Mouse (Mus musculus) cerebellum, adult 11 months (tissue): ENCODE measurements around the gene Stxbp6.
"Not testable (repeated sequence)": the region's sequence is repeated elsewhere in the genome, so short reads cannot be mapped to it uniquely, and the experiment has no call there.

ENCODE experiments used
- DNase-seq: peaks from one replicate; pipeline ENCODE4 v3.0.0; 2022

Stxbp6 gene

DNA sequence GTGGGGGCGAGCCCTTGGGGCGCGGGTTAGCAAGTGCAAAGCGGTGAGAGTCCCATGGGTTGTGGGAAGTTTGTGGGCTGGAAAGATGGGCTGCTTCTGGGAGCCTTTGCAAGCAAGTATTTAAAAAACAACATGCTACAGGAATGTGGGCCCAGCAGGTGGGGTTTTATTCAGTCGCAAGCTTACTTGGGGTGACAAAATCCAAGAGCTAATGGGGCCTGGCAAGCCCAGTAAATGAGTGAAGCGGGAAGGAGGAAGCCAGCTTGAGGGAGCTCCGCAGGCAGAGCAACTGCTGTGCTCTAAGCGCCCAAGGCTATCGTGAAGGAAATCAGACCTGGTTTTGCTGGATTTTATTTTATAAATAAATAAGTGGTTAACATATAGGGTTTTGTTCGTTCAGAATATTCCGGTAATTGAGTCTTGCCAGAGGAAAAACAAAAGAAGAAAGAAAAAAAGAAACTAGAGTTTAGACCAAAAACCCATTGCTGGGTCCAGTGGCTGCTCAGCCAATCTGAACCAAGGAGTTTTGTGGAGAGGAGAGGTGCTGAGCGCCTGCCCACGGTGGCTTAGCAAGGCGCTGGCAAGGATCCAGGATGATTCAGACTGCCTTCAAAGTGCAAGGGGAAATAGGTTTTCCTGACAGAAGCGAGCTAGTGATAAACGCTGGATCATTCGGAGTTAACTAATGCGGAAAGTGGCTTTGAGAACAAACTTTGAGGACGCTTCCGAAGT lies at the start of gene Stxbp6:
Gene Stxbp6 (minus strand): TSS at position 99 of the 732 bp plus-strand sequence.
- DNase-seq, result no peak

DNA sequence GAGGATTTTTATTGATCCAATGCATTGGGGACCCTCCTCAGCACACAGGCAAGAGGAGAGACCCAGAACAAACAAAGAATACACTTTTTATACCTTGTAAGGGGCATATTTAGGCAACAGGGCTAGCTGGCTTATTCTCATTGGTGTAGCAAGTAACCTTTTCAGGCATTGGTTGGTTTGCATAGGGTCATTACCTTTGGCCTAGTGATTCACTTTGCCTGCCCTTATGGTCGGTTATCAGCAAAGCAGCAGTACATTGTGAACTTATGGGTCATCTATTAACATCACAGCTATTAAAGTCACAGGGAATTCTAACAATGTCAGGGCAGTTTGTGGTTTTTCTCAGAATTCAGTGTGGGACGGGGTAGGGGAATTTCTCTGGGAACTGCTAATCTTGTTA lies 28.4 kb upstream of the Stxbp6 start:
- DNase-seq, result not testable (repeated sequence)

DNA sequence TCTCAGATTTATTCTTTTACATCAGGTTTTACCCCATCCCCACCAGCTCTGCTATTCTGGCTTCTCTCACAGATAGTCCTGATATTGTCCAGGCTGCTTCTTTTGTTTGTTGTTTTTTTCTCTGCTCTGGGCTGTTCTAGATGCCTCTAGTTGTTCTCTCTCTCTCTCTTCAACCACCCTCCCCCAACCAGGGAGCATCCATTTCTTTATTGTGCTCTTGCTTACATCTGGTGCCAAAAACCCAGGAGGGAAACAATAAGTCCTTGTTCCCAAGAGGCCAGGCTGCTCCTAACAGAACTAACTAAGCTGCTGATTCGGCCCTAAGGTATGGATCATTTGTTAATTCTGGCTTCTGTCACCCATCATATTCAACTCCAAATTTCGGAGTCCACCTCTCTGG lies 19.2 kb upstream of the Stxbp6 start:
- no peak for DNase-seq

DNA sequence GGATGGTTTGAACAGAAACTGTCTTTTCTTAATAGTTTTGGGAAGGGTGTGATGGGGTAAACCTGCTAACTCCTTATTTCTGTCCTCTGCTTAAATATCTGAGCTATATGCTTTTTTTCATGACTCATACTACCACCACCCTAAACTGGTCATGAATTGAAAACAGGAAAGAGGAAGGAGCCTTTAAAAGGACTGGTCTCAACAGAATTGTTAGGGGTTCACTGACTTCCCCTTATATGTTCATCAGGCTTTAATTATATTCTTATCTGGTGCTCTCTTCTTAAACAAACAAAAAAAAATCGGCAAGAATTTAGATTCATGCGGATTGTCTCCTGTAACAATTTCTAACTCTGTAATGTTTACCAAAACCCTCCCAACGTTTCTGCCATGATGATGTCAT lies 17.9 kb upstream of the Stxbp6 start:
- no peak for DNase-seq

DNA sequence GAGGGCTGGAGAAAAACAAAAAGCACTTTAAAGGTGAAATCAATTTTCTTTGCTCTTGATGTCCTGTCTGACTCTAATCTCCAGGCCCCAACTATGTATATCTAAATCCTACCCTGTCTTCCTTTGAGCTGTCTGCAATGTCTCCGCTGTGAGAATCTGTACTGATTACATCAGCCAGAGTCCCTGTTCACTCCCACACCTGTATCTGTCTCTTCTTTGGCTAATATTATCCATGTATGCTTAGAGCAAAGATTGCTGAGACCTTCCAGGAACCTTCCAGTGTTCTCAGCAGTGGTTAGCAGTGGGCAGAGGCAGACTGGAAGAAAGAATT lies 8.6 kb upstream of the Stxbp6 start:
- no peak for DNase-seq

DNA sequence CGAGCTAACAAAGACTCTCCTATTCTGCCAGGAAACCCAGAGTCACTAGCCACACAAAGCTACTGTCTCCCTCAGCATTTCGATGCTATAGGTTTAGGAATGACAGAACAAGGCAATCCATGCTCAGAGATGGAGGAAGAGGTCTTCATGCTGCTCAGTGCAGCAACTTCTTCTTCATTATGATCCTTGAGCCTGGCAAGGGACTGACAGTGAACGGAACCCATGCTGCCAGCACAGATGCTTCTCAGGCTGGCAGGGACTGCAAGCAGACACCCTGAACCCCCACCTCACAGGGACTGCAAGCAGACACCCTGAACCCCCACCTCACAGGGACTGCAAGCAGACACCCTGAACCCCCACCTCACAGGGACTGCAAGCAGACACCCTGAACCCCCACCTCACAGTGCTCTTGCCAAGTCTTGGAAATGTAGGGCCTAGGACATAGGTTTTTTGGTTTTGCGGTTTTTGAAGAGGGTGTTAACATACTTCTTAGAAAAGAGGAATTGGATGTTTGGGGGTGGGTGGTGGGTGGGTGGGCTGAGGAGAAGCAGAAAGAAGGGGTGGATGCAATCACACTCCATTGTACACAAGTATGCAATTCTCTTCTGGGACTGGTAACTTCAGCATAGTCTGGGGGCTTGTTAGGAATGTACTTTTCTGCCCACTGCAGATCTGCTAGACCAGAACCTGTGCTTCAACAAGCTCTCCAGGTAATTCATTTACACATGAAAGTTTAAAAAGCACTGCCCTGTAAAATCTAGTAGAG lies 8.1 kb upstream of the Stxbp6 start:
- no peak for DNase-seq

DNA sequence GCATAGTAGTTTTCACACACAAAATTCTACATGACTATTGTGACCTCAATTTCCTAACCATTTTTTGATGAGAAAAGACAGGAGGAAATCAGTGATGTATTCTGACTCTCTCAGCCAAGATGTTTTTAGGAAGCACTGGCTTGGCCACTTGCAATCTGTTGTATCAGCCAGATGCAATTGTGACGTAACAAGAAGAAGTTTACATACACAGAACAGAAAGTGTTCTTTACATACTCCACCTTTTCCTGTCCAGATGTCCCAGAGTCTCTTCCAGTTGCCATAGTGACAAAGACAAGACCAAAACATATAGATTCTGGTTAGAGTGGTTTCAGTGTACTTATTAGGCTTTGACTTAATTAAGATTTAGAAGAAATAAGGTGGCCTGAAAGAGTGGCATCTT lies 7.1 kb upstream of the Stxbp6 start:
- DNase-seq, result no peak

DNA sequence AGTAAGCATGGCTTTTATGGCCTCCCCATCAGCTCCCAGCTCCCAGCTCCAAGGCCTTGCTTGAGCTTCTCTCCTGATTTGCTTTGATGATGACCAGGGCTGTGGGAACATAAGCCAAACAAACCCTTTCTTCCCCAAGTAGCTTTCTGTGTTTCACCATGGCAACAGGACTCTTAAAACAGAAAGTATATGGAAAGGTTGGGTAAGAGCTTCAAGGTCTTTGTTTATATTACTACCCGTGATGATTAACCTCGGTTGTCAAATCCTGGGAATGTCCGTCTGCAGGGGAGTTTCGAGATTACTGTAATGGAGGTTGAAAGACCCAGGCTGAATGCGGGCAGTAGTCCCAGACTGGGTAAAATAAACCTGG lies 6.2 kb upstream of the Stxbp6 start:
- DNase-seq, result no peak

DNA sequence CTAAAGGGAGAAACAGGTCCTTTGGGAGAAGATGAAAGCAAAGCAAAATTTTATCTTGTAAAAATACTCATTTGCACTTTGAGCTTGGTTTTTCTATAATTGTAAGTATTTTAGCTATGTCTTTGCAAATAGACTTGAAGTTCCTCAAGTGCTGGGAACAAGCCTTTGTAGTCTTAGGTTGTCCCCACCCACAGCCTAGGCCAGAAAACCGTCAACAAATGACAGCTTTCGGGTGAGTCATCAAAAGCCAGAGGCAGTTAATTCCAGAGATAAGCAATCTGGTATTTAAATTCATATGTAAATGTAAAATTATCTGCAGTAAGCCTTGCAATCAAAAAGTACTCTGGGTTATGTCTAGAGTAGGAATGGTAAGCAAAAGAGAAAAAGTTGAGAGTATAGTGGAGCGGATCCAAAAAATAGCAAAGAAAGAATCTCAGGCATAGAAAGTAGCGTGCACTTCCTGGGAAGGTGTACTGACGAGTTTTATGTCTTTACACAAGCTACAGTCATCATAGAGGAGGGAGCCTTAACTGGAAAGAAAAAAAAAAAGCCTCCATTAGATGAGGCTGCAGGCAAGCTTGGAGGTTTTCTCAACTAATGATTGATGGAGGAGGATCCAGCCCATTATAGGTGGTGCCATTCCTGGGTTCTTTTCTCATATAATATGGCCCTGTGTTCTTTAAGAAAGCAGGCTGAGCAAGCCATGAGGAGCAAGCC lies 5.7 kb upstream of the Stxbp6 start:
- no peak for DNase-seq

DNA sequence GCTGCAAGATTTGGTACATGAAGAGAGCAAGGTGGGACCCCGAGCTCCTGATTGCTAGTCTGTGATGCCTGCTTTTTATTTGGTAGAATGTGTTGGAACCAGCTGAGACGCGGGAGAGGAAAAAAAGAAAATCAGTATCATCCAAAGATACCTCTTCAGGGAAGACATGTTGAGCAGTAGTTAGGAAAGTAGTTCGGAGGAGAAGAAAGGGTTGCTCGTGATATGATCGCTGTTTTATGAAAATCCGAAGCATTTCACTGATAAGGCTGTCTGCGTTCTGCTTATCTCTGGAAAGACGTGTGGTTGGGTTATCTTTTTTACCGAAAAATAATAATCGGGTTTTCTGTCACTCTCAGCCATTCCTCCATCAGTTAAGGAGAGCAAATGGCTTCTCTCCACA lies 1.1 kb upstream of the Stxbp6 start:
- no peak for DNase-seq

DNA sequence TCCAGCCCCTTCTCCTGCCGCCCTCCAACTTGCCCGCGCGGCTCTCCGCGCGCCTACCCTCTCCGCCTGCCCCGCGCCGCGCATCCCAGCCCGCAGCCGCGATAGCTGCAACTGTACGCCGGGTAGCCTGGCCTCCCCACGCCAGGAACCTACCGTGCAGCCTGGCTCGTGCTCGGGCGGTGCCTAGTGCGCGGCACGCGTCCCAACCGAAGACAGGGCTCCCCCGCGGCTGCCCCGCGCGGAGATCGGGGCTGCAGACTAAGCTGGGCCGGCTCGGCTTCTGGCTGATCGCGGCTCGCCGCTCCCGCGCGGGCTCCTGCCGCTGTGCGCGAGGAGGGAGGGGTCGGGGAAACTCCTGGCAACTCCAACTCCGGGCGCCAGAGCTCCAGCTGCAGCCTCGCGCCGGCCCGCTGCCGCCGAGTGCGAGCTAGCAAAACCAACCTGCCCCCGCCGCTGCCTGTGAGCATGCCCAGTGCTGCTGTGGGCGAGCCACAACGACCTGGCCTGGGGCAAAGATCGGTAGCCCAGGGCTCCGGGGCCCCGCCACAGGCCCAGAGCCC lies 387 bp downstream of the Stxbp6 start:
- DNase-seq, result peak; percentile 12

DNA sequence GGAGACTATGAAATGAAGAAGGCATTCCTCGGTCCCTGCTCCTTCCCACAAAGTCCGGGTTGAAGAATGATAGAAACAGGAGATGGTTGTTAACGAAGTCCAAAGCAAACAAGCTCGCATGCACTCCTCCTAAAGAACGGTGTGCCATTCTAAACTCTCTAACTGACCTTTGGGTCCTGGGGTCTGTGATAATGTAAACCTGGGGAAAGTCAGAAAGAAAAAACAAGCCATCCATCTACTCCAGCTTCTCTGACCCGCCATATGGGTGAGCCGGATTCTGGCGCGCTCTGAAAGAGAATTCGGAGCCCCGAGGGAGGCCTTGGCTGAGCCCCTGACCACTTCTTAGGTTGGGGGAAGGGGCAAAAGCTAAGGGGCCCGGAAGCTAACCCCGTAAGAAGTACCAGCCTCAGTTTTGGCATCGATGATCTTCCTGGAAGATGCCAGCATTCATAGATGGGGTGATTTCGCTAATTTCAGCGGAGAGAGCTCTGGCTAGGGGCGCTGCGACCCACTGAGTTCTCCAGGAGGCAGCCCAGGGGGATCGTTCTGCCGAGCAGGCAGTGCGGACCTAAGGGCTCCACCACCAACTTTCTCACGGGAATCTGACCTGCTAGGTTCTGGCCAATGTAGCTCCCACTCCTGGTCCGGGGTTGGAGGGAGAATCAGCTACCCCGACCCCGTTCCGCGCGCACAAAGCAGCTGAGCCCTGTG lies 1.0 kb downstream of the Stxbp6 start:
- DNase-seq, result no peak

DNA sequence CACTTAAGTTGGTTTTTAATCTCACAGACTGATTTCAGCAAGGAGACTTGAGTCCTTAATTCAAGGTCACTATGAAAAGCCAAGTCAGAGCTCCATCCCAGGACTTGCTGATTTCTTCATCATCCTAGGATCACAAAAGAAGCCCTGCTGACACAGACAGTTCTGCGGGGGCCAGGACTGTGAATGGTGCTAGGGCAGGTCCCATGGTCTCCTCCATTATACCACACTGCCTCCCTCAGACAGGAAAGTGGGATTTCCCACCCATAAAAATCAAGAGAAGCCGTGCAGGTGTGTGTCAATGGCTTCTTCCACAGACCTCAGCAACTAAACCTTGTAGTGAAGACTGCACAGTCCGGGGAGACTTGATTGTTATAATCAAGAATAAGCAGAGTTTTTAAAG lies 2.3 kb downstream of the Stxbp6 start:
- DNase-seq, result no peak

DNA sequence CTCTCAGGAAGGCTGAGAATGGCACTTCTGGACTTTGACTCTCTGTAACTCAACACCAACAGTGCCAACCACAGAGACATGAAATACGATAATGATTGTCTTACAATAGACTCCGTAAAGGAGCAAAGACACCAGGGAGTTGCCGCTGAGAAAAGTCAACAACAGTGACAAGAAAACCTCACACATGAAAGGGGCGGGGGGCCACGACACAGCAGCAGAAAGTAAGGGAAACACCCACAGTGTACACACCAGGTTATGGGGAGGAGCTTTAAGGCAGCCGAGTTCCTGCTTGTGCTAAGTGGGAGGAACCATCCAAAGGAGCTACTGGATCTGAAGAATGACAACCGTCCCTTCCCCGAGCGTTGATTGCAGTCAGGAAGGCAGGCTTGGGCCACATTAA lies 4.3 kb downstream of the Stxbp6 start:
- DNase-seq, result no peak

DNA sequence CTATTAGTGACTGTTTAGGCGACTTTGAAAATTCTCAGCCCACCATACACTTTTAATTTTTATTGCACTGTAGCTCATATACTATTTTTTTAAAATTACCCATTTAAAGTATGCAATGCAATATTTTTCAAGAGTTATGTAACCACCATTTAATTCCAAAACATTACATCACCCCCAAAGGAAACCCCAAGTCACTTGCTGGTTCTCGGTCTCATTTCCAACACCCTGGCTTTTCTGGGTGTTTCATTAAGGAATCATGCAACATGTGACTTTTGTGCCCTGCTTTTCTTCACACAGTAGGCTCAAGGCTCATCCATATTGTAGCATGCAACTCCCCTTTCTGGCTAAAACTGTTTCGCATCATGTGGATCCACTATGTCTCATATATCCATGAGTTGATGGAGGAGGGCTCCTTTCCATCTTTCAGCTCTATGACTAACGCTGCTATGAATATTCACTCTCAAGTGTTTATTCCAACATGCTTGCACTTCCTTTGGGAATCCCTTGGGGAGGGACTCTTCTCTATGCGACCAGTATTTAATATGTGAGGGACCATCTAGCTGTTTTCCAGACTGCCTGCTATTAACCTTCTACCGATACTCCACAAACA lies 6.3 kb downstream of the Stxbp6 start:
- no peak for DNase-seq

DNA sequence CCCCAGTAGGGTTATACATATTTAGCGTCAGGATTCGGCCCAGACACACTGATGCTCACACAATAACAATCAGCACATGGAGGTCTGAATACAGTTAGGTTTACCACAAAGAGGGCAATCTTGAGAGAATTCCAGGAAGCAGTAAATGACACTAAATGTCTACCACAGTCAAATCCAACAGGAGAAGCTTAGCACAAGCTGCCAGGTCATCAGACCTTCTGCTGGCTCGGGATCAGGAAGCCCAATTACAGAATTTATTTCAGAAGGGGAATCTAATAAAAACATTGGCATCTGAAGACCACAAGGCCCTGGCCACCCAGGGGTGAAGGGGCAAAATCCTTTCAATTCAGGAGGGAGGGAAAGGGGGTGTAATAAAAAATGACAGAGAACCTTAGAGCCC lies 6.8 kb downstream of the Stxbp6 start:
- no peak for DNase-seq

DNA sequence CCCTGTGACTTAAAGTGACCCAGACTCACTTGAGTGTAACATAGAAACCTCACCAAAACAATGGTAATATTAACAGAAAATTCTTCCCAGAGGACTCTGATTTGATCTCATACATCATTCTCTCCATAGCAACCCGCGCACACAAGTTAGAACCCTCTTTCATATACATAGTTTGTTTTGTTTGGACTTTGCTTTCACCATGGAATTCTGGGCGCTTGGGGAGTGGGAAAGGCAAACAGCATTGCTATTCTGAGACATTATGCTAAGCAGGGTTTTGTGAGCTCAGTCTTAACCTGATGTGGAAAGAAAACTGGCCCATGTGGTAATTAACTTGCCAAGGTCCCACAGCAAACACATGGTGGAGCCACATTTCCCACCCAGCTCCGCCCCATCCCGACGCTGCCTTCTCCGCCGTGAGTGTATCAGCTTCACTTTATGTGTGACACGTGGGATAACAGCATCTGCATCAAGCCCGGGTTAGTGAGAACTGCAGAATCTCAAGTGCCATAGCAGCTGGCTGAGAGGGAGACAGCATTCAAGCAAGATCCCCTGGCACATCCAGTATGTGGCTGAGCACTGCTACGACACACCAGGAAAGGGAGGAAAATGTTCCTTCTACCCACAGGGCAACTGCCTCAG lies 7.3 kb downstream of the Stxbp6 start:
- DNase-seq, result no peak

DNA sequence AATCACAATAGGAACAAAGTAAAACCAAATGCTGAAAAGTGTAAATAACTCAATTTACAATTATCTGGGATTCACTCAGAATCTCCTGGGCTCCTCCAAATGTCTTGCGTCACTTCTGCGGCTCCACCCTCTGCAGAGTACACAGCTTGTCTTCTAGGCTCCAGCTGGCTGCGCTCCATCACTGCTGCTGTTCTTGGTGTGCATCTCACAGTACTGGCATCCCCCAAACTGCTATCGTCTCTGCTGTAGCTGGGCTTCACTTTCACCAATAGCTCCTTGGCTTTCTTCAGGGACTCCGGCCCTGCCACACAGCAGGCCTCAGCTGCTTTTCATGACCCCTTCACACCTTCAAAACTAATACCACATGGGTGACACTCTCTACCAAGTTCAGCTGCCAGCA lies 10.9 kb downstream of the Stxbp6 start:
- no peak for DNase-seq

DNA sequence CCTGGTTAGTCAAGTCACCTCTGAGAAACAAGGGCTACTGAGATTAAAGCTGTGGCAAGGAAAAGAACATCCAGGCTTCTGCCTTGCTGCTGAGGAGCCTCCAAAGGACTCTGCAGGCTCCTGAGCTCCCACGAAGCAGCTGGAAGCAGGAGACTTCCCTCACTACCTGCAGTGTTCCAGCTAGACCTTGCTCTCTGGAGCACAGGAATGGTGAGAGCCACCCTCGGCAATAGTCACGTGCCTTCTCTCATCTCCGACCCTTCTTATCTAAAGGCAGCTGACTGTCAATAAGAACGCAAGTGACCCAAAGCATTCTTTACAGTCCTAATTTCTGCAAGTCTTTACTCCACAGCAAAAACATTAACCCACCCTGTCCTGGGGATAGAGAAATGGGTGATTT lies 13.2 kb downstream of the Stxbp6 start:
- DNase-seq, result no peak

DNA sequence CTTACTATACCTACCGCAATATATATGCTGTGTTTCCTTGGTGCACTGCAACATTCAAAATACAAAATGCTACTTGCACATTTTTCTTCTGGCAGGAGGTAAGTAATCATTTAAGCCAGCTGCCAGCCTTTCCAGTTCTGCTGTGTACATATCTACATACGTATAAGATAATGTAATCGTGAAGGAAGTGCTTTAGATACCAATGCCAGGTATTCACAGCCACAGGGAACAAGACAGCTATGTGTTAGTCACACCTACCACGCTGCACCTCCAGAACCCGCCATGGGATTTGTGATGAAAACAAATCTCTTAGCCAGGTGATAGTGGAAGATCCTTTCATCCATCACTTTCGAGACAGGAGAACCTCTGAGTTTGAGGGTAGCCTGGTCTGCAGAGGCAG lies 13.7 kb downstream of the Stxbp6 start:
- DNase-seq, result no peak

DNA sequence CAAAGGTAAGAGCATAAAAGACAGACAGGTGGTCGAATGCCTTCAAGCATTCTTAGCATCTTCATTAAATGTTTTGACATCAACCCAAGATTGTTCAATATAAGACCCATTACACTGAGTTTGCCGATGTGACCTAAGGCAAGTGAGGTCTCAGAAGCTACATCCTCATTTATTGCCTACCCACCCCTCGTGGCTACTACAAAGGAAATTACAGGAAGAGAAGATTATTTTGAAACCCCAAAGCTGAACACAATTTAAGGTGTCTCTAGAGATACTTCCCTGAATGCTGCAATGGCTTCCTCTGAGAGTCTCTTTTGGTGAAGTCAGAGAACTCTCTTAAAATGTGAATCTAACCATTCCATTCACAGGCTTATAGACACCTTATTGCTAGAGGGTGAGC lies 16.5 kb downstream of the Stxbp6 start:
- no peak for DNase-seq

DNA sequence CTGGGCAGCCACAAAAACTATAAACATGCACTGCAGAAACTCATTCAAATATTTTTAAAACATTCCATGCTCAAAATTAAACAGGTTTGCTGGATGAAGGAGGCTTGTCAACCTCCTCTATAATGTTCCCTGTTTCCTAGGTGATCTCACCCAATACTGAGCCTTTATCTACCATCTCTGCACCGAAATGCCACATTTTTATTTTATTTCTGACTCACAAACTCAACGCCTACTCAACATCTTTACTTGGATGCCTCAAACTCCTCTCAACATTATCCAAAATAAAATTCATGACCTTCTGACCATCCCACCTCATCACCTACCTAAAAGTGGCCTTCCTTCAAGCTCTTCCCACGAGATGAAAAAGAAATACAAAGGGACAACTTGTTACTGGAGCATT lies 18.1 kb downstream of the Stxbp6 start:
- DNase-seq, result no peak
